Mouse (Mus musculus) left cerebral cortex, adult 11 months (tissue): ENCODE measurements at regions not wholly inside any gene's neighbourhood (a gene's known extent, or its start where the extent isn't known, plus 50 kb on each side); places are given as distances from the start of the nearest gene placed in this dataset.
A peak's percentile ranks its signal among the peaks of the same experiment; 100 is the strongest.
"Not testable (repeated sequence)": the region's sequence is repeated elsewhere in the genome, so short reads cannot be mapped to it uniquely, and the experiment has no call there.

ENCODE experiments used
- DNase-seq: peaks from one replicate; pipeline ENCODE4 v3.0.0; 2022; ENCODE audit warnings: low spot score

GRCm38 (mm10) chr8:54239106-54239505 is 161.7 kb downstream of the Vegfc start:
- not testable (repeated sequence) for DNase-seq

- no peak for DNase-seq
These were observed 178.0 kb downstream of the Vegfc start for GRCm38 (mm10) chr8:54255434-54255833.

GRCm38 (mm10) chr8:54270110-54270509 is 192.7 kb downstream of the Vegfc start:
- DNase-seq = peak; percentile 2

GRCm38 (mm10) chr8:54273080-54273479 is 195.7 kb downstream of the Vegfc start:
- no peak for DNase-seq

- DNase-seq = no peak
These were observed 198.1 kb downstream of the Vegfc start for GRCm38 (mm10) chr8:54275487-54275886.
